Mouse (Mus musculus): ENCODE results near the gene Spata33. TPM values are rescaled to one million over a fixed set of nuclear protein-coding genes. Genes with fewer than 3 reads are reported as not detected.
"Not testable (repeated sequence)": the region's sequence is repeated elsewhere in the genome, so short reads cannot be mapped to it uniquely, and the experiment has no call there.

Gene Spata33
- 0.12 TPM in 2 replicates for total RNA-seq (2017)

GRCm38 (mm10) chr8:123212321-123213117, at the start of gene Spata33, which contains the start of gene Chmp1a:
Gene Spata33 (plus strand): TSS chr8:123212832.
Gene Chmp1a (minus strand): TSS chr8:123212763.
- peak; percentile 69 for ATAC-seq (ENCODE audit: extremely low read depth, insufficient number of reproducible peaks, low FRiP score, poor library complexity, severe bottlenecking)

GRCm38 (mm10) chr8:123181391-123181790, 31.2 kb upstream of the Spata33 start:
- no peak for ATAC-seq (ENCODE audit: extremely low read depth, insufficient number of reproducible peaks, low FRiP score, poor library complexity, severe bottlenecking)

DNA sequence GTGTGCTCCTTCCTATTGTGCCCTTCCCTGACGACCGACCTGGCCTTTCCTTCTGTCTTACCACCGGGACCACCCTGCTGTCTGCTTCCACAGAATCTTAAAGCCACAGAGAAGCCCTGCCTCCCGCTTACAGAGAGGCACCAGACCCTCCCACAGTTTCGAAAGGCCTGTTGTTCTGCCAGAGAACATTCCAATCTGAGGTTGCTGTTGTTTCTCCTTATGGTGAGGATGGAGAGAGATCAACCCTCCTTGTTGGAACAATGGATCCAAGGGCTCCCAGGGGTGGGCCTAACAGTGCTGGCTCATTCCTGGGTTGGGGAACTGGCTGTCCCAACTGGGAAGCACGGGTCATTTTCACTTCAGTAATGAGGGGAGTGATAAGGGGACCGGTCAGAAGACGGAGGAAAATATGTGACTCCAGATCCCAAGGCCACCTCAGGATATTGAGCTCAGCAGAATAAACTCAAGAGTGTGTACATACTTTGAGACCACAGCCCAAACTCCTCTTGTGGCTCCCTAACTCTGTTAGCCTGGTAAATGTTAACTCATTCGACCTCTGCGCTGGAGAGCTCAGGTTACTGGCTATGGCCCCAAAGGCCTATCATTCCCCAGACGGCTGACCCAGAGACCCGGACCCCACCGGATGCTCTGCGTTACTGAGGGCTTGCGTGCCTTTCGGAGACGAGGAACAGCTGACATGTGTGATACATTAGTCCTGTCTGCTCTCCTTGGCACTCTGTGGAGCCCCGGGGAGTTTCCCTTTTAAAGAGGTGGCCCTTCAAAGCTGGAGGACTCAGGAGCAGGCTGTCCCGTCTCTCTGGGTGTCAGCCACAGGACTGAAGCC, 26.8 kb upstream of the Spata33 start, which contains the start of gene Dpep1:
Dpep1 (plus strand) TSS at position 677 of the 844 bp plus-strand sequence.
- ATAC-seq (ENCODE audit: extremely low read depth, insufficient number of reproducible peaks, low FRiP score, poor library complexity, severe bottlenecking): no peak

GRCm38 (mm10) chr8:123188006-123188405, 24.6 kb upstream of the Spata33 start:
- no peak for ATAC-seq (ENCODE audit: extremely low read depth, insufficient number of reproducible peaks, low FRiP score, poor library complexity, severe bottlenecking)

DNA sequence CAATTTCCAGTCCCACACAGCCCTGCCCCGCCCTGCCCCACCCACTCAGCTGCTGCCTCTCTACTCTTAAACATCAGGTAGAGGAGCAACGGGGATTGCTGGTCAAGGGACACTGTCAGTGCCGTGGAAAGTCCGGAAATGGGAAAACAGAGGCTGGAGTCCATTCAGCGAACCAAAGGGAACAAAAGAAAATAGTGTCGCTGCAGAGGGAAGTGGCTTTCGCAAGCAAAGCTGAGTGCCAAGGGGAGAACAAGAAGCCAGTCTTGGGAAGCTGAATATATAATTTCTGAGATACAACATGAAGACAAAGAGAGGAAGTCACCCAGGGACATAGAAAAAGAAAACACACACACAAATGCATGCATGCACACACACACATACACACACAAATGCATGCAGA, 23.8 kb upstream of the Spata33 start:
- no peak for ATAC-seq (ENCODE audit: extremely low read depth, insufficient number of reproducible peaks, low FRiP score, poor library complexity, severe bottlenecking)

DNA sequence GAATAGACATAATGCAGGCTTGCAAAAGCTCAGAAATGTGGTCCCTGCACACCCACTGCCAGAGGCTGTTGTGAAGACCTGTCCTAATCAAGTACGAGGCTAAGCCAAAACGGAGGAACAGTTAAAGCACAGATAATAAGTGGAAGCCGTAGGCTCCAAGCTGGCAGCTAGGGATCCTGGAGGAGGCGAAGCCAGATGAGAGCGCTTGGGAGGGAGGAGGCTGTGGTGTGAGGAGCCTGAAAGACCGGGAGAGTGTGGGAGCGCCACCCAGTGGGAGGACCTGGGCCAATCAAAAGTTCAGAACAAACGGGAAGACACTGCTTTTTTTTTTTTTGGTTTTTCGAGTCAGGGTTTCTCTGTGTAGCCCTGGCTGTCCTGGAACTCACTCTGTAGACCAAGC, 22.0 kb upstream of the Spata33 start:
- no peak for ATAC-seq (ENCODE audit: extremely low read depth, insufficient number of reproducible peaks, low FRiP score, poor library complexity, severe bottlenecking)

- ATAC-seq (ENCODE audit: extremely low read depth, insufficient number of reproducible peaks, low FRiP score, poor library complexity, severe bottlenecking): no peak
These were observed 20.7 kb upstream of the Spata33 start for GRCm38 (mm10) chr8:123191908-123192307.

DNA sequence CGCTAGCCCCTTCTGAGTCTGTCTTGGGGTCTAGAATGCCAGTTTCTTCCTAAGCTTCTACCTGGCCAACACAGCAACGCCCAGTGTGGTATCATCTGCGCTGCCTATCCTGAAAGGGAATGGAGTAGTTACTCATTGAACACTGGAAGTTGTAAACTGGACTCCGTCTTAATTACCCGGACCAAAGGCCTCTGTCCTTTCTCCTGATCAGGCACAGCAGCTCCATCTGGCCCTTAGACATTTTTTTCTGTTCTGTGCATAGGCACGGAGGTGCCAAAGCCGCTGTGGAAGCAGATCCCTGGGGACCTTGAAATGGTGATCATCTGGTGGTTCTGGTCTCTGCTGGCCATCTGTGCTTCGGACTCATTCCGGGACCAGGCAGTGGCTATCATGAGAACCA, 18.9 kb upstream of the Spata33 start:
- ATAC-seq (ENCODE audit: extremely low read depth, insufficient number of reproducible peaks, low FRiP score, poor library complexity, severe bottlenecking): no peak

DNA sequence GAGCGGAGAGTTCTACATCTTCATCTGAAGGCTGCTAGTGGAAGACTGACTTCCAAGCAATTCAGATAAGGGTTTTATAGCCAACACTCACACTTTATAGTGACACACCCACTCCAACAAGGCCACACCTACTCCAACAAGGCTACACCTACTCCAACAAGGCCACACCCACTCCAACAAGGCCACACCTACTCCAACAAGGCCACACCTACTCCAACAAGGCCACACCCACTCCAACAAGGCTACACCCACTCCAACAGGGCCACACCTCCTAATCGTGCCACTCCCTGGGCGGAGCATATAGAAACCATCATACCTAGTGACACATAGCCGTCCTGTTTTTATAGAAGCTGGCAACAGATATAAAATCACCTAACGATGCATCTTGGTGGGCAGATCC, 15.6 kb upstream of the Spata33 start:
- not testable (repeated sequence) for ATAC-seq (ENCODE audit: extremely low read depth, insufficient number of reproducible peaks, low FRiP score, poor library complexity, severe bottlenecking)

- no peak for ATAC-seq (ENCODE audit: extremely low read depth, insufficient number of reproducible peaks, low FRiP score, poor library complexity, severe bottlenecking)
These were observed 12.8 kb upstream of the Spata33 start for GRCm38 (mm10) chr8:123199864-123200263.

DNA sequence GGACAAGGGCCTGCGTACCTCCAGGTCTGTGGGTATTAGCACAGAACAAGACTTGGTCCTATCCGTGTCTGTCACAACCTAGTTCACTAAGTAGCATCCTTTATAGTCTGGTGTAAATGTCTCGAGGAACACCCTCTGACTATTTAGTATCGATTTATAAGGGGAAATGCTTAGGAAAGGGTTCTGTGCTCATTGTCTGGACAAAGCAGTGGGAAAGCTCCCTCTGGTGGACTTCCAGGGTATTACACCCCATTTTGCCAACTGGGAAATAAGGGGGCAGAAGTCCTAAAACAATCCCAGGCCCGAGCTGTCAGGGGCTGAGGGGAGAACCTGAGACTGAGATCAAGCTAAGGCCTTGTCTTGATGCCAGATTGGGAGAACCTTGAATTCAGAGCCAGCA, 10.3 kb upstream of the Spata33 start:
- ATAC-seq (ENCODE audit: extremely low read depth, insufficient number of reproducible peaks, low FRiP score, poor library complexity, severe bottlenecking): peak; percentile 39; the same call in 1 of the 2 replicates

DNA sequence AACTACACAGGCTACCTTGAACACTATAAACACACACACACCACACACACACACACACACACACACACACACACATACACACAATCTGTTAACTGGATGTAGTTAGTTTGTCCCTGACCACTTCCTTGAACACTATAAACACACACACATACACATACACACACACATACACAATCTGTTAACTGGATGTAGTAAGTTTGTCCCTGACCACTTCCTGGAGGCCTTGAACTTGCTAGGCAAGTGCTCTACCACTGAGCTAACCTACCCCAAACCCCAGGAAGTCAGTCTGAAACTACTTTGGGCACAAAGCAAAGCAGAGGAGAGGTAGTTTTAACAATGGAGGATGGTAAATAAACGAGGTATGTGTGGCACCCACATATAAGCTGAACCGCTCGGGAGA, 9.1 kb upstream of the Spata33 start:
- ATAC-seq (ENCODE audit: extremely low read depth, insufficient number of reproducible peaks, low FRiP score, poor library complexity, severe bottlenecking): no peak

DNA sequence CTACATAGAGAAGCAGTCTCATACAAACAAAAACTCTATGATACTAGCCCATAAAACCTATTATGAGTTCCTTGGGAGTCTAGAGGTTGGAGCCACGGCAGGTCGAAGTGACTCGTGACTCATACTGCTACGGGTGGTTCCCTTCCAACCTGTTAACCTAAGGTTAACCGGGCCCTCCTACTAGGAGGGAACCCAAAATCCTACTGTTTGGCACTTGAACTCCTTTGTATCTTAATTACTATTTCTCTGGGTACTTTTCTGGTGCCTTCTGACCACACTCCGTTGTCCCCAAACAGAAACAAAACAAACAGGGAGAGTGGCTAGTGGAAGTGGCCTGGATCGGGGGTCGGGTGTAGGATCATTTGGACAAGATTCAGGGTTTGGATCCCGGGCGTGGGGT, 756 bp upstream of the Spata33 start:
- ATAC-seq (ENCODE audit: extremely low read depth, insufficient number of reproducible peaks, low FRiP score, poor library complexity, severe bottlenecking): no peak

GRCm38 (mm10) chr8:123213118-123213772, 613 bp downstream of the Spata33 start:
- no peak for ATAC-seq (ENCODE audit: extremely low read depth, insufficient number of reproducible peaks, low FRiP score, poor library complexity, severe bottlenecking)

DNA sequence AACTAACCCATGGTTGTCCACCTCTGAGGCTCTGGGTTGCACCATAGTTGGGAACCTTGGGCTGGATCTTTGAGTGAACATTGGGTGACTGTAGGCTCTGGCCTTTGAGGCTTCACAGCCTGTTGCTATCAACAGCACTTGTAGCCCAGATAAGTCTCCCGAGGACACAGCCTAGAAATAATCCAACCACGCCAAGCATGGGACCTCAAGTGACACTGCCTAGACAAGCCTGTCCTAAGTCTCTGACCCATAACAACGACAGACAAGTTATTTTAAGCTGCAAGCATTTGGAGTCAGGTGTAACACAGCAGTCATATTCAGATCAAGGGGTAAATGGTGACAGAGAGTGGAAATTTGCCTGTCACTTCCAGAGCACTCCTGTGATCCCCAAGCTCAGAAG, 2.8 kb downstream of the Spata33 start:
- no peak for ATAC-seq (ENCODE audit: extremely low read depth, insufficient number of reproducible peaks, low FRiP score, poor library complexity, severe bottlenecking)

DNA sequence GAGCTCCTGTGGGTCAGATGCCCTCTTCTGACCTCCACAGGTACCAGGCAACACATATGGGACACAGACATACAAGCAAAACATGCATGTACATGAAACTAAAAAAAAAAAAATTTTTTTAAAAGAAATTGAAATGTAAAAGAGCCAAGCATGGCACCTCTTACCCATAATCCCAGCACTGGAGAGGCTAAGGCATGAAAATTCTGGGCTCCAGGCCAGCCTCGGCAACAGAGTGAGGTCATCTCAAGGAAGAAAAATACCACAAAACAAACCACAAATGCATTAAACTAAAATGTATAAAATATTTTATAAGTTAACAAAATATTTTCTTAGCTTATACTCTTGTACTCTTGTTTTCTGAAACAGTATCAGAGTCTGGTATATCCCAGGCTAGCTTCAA, 8.3 kb downstream of the Spata33 start:
- ATAC-seq (ENCODE audit: extremely low read depth, insufficient number of reproducible peaks, low FRiP score, poor library complexity, severe bottlenecking): no peak

- peak; percentile 82 for ATAC-seq (ENCODE audit: extremely low read depth, insufficient number of reproducible peaks, low FRiP score, poor library complexity, severe bottlenecking)
These were observed 11.9 kb downstream of the Spata33 start, which contains the start of gene Cdk10 for GRCm38 (mm10) chr8:123224278-123225266. Gene Cdk10 (plus strand): TSS chr8:123224842.

DNA sequence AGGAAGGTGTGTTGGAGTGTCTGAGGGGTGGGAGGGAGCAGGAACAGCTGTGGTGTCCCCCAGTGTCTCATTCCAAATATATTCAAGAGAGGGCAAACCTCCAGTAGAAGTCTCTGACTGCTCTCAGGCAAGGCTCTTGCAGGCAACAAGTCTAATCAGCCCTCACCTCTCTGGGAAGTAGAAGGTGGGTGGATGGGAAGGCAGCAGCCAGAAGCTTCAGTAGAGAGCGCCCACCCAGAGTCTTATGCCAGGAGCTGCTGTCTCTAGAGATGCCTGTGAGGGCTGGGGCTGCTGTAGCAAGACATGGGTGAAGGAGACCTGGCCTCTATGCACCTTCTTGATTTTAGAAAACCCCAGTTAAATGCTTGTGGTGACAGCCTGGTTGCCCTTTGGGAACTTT, 15.8 kb downstream of the Spata33 start:
- ATAC-seq (ENCODE audit: extremely low read depth, insufficient number of reproducible peaks, low FRiP score, poor library complexity, severe bottlenecking): no peak
